Mouse (Mus musculus) hindbrain, embryonic 14.5 days (tissue): Measurements from ENCODE around the gene Clip2. TPM values are rescaled to one million over a fixed set of nuclear protein-coding genes. Genes with fewer than 3 reads are reported as not detected.
A peak's percentile ranks its signal among the peaks of the same experiment; 100 is the strongest.
"Not testable (repeated sequence)": the region's sequence is repeated elsewhere in the genome, so short reads cannot be mapped to it uniquely, and the experiment has no call there.

Experiments
- ATAC-seq: fragments of 200-750 bp; cut with Nextera tagmentation; 2 replicates; pipeline ENCODE4 v1.8.0; 2017; ENCODE audit warnings: moderate number of reproducible peaks, mild to moderate bottlenecking, moderate TSS enrichment, moderate library complexity; ENCODE audit not compliant: low FRiP score
- DNase-seq: peaks from one replicate; pipeline ENCODE4 v3.0.0-alpha.2; 2015; ENCODE audit warnings: low spot score
- H3K27ac ChIP-seq: fragments of 300-500 bp; sonication (generic); 2 replicates; pipeline ENCODE4 v1.5.1; 2014; ENCODE audit warnings: mild to moderate bottlenecking, moderate library complexity
- H3K27me3 ChIP-seq: fragments of 300-500 bp; sonication (generic); 2 replicates; pipeline ENCODE4 v1.6.1; 2014; ENCODE audit warnings: mild to moderate bottlenecking, low read length, mixed read lengths; ENCODE audit not compliant: control insufficient read depth, insufficient read depth
- H3K36me3 ChIP-seq: fragments of 300-500 bp; sonication (generic); replicated peaks from 2 replicates; pipeline ENCODE4 v1.6.1; 2014; ENCODE audit not compliant: control insufficient read depth, insufficient read depth
- H3K4me1 ChIP-seq: fragments of 300-500 bp; sonication (generic); replicated peaks from 2 replicates; pipeline ENCODE4 v1.6.1; 2014; ENCODE audit warnings: antibody characterized with exemption, low read length, mixed read lengths; ENCODE audit not compliant: control insufficient read depth, insufficient read depth
- H3K4me2 ChIP-seq: fragments of 300-500 bp; sonication (generic); replicated peaks from 2 replicates; pipeline ENCODE4 v1.6.1; 2014; ENCODE audit warnings: mild to moderate bottlenecking, moderate library complexity
- H3K4me3 ChIP-seq: fragments of 300-500 bp; sonication (generic); replicated peaks from 2 replicates; pipeline ENCODE4 v1.5.1; 2014; ENCODE audit warnings: mild to moderate bottlenecking, low read length
- H3K9ac ChIP-seq: fragments of 300-500 bp; sonication (generic); 2 replicates; pipeline ENCODE4 v1.6.1; 2014
- H3K9me3 ChIP-seq: fragments of 300-500 bp; sonication (generic); 2 replicates; pipeline ENCODE4 v1.6.1; 2016; ENCODE audit warnings: low read length; ENCODE audit not compliant: control insufficient read depth
- WGBS: fragments of 180-500 bp; shearing (Covaris S2); extraction: QIAGEN DNeasy Blood & Tissue Kit; methylation state at CpG from one replicate; pipeline ENCODE4 v1.1.7; 2014; 5-methylcytosine and 5-hydroxymethylcytosine counted together
- polyA plus RNA-seq: library from polyadenylated mRNA; unstranded; fragments of >200 nt; fragmentation: Nextera tagmentation; extraction: Ambion mirVana; gene quantifications from 2 replicates; pipeline ENCODE4 v1.2.1, GENCODE M21; 2014

The Clip2 gene
- polyA plus RNA-seq, 1 experiment from 2014 or later, result 16.8 TPM

DNA sequence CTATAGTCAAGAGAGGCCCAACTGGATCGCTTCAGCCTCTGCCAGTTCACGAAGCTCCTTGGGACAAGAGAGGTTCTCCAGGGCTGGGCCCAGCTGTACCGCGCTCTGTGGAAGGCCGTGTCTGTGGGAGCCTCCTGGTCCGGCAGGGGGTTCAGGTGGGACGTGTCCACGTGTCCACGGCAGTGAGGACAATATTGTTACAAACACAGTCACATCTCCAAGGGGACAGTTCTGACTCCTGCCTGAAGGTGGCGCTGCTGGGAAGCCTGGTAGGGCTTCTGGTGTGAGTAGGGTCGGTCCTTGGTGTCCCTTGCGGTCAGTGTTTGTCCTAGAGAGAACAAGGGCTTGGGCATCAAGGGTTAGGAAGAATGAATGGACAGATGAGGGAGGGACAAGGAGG is 61.8 kb downstream of the Clip2 start:
- peaks cover 64% of the 10 kb centered on the region for H3K36me3 ChIP-seq

DNA sequence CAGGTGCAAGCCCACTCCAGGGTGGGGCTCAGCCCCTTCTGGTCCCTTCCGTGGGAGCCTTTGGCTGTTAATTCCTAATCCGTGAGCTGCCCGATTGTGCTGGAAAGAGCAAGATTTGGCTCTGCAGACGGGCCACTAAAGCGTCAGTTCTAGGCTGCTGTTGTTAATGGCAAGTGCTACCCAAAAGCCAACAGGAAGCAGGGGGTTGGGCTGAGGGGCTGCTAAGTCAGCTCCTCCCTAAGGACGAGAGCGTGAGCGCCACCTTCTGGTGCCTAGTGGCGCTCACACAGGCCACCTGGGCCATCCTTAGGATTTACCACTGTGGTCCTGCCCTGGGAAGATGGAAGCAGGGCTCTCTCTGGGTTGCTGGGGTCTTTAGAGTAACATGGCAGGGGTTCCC is 62.7 kb downstream of the Clip2 start:
- H3K36me3 ChIP-seq, result peaks cover 55% of the 10 kb centered on the region
- WGBS, result 32% methylated on average over 9 of the region's 9 CpGs
- no peak overlapping the region; the same call in 1 of the 2 replicates for H3K27ac ChIP-seq
- no peak overlapping the region for H3K9ac ChIP-seq
- DNase-seq (peak; percentile 41), ATAC-seq (no peak)
- H3K4me3 ChIP-seq, result no peak overlapping the region
- H3K4me1 ChIP-seq, result no peaks in the 10 kb centered on the region
- no peak overlapping the region for H3K4me2 ChIP-seq
- H3K27me3 ChIP-seq, result no peaks in the 10 kb centered on the region
- no peaks in the 10 kb centered on the region for H3K9me3 ChIP-seq

More for the DNA sequence above, 61.8 kb downstream of the Clip2 start:
- no peaks in the 10 kb centered on the region for H3K9me3 ChIP-seq
- DNase-seq (no peak), ATAC-seq (no peak)
- no peak overlapping the region for H3K9ac ChIP-seq
- no peak overlapping the region for H3K4me3 ChIP-seq
- no peak overlapping the region for H3K4me2 ChIP-seq
- WGBS, result 91% methylated on average over 12 of the region's 12 CpGs
- no peak overlapping the region for H3K27ac ChIP-seq
- no peaks in the 10 kb centered on the region for H3K27me3 ChIP-seq
- H3K4me1 ChIP-seq, result no peaks in the 10 kb centered on the region

- no peak for DNase-seq
- Histone ChIP-seq H3K9me3 (no peaks in the 10 kb centered on the region), H3K9ac (no peak overlapping the region), H3K27ac (0 out of 2 replicates have a peak overlapping the region, but pooled peaks have one; percentile 9), H3K4me3 (no peak overlapping the region), H3K4me2 (no peak overlapping the region), H3K27me3 (no peaks in the 10 kb centered on the region), H3K36me3 (peaks cover 46% of the 10 kb centered on the region), H3K4me1 (no peaks in the 10 kb centered on the region)
- ATAC-seq, result no peak
- 88% methylated on average over 4 of the region's 4 CpGs for WGBS
Observed at GRCm38 (mm10) chr5:134488596-134488995, 63.6 kb downstream of the Clip2 start.

DNA sequence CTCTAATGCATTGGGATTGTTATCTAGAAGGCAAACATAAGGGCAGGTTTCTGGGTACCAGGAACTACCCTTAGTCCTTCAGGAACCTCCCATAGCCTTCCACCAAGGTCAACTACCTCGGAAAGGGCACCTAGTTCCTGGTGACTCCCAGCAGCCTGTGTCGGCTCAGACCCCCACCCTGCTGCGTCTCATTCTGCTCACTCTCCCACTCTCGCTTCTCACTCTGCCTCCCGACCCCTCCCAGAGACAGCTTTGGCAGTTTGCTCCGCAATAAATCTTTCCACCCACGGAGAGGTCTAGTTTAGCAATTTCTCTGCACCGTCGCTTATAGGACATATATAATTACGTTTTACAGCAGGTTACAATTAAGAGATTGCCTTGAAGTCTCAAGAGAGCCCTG is 64.2 kb downstream of the Clip2 start:
- WGBS, result 64% methylated on average over 10 of the region's 10 CpGs
- H3K27ac ChIP-seq, result no peak overlapping the region
- H3K4me3 ChIP-seq, result no peak overlapping the region

DNA sequence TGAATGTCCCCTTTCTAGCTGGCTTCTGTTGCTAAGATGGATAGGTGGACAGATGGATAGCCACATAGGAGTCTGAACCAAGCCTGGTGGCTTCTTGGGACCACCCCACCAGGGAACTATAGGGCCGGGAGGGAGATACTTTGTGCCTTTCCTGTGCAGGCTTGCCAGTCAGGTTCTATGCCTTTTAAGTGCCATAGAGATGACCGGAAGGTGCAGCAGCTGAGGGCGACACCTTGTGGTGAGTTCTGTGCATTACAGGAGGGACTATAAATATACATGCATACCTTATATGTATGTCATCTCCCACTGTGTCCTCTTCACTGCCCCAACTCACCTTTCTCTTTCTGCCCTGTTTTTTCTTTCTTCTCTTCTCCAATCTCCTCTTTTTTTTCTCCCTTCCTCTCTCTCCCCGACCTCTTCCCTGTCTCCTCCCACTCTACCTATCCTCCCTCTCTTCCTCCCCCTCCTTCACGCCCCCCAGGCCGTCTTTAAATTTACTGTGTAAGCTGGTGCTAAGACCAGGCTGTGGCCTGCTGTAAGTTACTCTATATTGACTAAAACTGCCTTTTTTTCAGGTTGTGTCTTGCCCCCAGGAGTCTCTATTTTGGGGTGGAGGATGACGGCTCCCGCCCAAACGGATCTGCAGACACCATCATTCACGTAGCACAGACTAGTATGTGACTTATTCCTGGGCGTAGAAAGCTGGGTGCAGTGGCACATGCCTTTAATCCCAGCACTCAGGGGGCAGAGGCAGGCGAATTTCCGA is 66.2 kb downstream of the Clip2 start:
- no peaks in the 10 kb centered on the region for H3K9me3 ChIP-seq
- no peaks in the 10 kb centered on the region for H3K4me1 ChIP-seq
- 59% methylated on average over 13 of the region's 13 CpGs for WGBS
- ATAC-seq (peak; percentile 59), DNase-seq (peak; percentile 95)
- no peak overlapping the region for H3K4me2 ChIP-seq
- no peak overlapping the region for H3K9ac ChIP-seq
- H3K36me3 ChIP-seq, result peaks cover 26% of the 10 kb centered on the region
- no peak overlapping the region for H3K4me3 ChIP-seq
- no peak overlapping the region for H3K27ac ChIP-seq
- no peaks in the 10 kb centered on the region for H3K27me3 ChIP-seq

More for the DNA sequence above, 64.2 kb downstream of the Clip2 start:
- Histone ChIP-seq H3K9ac (no peak overlapping the region), H3K4me2 (no peak overlapping the region), H3K9me3 (no peaks in the 10 kb centered on the region), H3K27me3 (no peaks in the 10 kb centered on the region), H3K4me1 (no peaks in the 10 kb centered on the region), H3K36me3 (peaks cover 41% of the 10 kb centered on the region)
- no peak for ATAC-seq
- no peak for DNase-seq

- peaks cover 17% of the 10 kb centered on the region for H3K36me3 ChIP-seq
- H3K4me1 ChIP-seq, result no peaks in the 10 kb centered on the region
- no peak overlapping the region for H3K27ac ChIP-seq
- no peaks in the 10 kb centered on the region for H3K27me3 ChIP-seq
- H3K9me3 ChIP-seq, result no peaks in the 10 kb centered on the region
- ATAC-seq (no peak), DNase-seq (no peak)
- no peak overlapping the region for H3K4me3 ChIP-seq
- no peak overlapping the region for H3K9ac ChIP-seq
- H3K4me2 ChIP-seq, result no peak overlapping the region
- 86% methylated on average over 7 of the region's 7 CpGs for WGBS
Observed at GRCm38 (mm10) chr5:134485183-134485730, 67.0 kb downstream of the Clip2 start.

DNA sequence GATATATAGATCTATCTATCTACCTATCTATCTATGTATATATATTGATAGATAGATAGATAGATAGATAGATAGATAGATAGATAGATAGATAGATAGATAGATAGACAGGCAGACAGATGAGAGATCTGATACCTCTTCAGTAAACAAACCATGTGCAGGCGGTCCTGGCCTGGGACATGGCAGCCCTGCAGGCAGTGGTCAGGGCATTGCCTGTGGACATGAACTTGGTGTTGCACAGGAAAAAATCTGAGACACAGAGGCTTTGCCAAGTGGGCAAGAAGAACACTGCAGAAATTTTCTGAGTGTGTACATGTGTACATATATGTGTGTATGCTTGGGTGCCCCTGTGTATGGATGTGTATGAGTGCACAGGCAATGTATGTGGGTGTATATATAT is 68.9 kb downstream of the Clip2 start:
- Histone ChIP-seq H3K9ac (no peak overlapping the region), H3K36me3 (no peaks in the 10 kb centered on the region), H3K4me1 (no peaks in the 10 kb centered on the region), H3K27ac (no peak overlapping the region), H3K4me3 (no peak overlapping the region), H3K9me3 (no peaks in the 10 kb centered on the region), H3K27me3 (no peaks in the 10 kb centered on the region), H3K4me2 (no peak overlapping the region)
- ATAC-seq, result no peak
- 93% methylated on average over 1 of the region's 1 CpGs for WGBS
- DNase-seq, result no peak

GRCm38 (mm10) chr5:134482331-134482730 is 69.9 kb downstream of the Clip2 start:
- no peak for ATAC-seq
- Histone ChIP-seq H3K27me3 (no peaks in the 10 kb centered on the region), H3K36me3 (no peaks in the 10 kb centered on the region), H3K4me1 (no peaks in the 10 kb centered on the region), H3K4me2 (no peak overlapping the region), H3K27ac (no peak overlapping the region), H3K9me3 (no peaks in the 10 kb centered on the region), H3K9ac (no peak overlapping the region), H3K4me3 (no peak overlapping the region)
- no peak for DNase-seq
- 72% methylated on average over 11 of the region's 11 CpGs for WGBS

DNA sequence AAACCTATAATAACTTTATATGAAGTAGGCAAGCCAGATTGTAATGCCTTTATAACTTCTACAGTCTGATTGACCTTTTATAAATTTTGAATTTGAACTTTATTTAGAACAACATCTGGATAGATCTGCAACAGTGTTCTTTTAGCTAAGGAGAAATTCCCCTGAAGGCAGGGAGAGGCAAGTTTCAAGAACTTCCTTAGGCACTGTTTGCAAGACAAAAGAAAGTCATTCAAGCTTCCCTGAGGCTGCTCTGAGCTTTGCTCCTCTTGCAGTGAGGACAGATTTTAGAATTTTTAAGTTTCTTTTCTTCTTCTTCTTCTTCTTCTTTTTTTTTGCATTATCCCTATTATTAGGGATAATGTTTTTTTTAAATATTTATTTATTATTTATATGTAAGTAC is 73.3 kb downstream of the Clip2 start:
- H3K27ac ChIP-seq, H3K9ac ChIP-seq, ATAC-seq, DNase-seq, H3K4me1 ChIP-seq, H3K4me2 ChIP-seq, H3K4me3 ChIP-seq, H3K36me3 ChIP-seq, H3K27me3 ChIP-seq, H3K9me3 ChIP-seq: not testable (repeated sequence)
